ENCODE assay signal across 18 mouse cellular contexts in genomic region chr6:111060004-111060403, GRCm38 (mm10).
"Had no signal": no experiment of that assay in that cellular context is flagged by ENCODE, and none has a peak within 500 bp of the region (broad histone marks: within the 10 kb centered on the region; RNA-seq: fewer than 3 reads in every experiment).

No protein-coding gene starts in this region.

- H3K4me3 ChIP-seq: midbrain, embryonic 10.5 days; midbrain, embryonic 12.5 days; myocyte; neural tube, embryonic 13.5 days; neural tube, embryonic 15.5 days had no signal

- H3K27ac ChIP-seq: midbrain, embryonic 10.5 days; midbrain, embryonic 12.5 days; neural tube, embryonic 13.5 days; neural tube, embryonic 15.5 days had no signal

- H3K36me3 ChIP-seq: midbrain, embryonic 10.5 days; midbrain, embryonic 12.5 days; neural tube, embryonic 13.5 days; neural tube, embryonic 15.5 days had no signal

- DNase-seq: lung, adult 18-20 months; lung, embryonic 14.5 days; lung, postnatal 10 days; lung, postnatal 4 days; midbrain, embryonic 14.5 days; retina, postnatal 1 day; right cerebral cortex, adult 18-20 months; right cerebral cortex, postnatal 25 days; right cerebral cortex, postnatal 4 days; spleen, adult 18-20 months; thymus, adult 18-20 months; thymus, postnatal 14 days; thymus, postnatal 36 days had no signal

- H3K4me2 ChIP-seq: lung, embryonic 14.5 days; midbrain, embryonic 12.5 days; neural tube, embryonic 13.5 days; neural tube, embryonic 15.5 days had no signal

- H3K9me3 ChIP-seq: midbrain, embryonic 10.5 days; midbrain, embryonic 12.5 days; neural tube, embryonic 13.5 days; neural tube, embryonic 15.5 days had no signal

- H3K27me3 ChIP-seq: midbrain, embryonic 12.5 days; neural tube, embryonic 13.5 days; neural tube, embryonic 15.5 days had no signal

- H3K9ac ChIP-seq: lung, embryonic 14.5 days; midbrain, embryonic 12.5 days; neural tube, embryonic 13.5 days; neural tube, embryonic 15.5 days had no signal

- H3K4me1 ChIP-seq: midbrain, embryonic 10.5 days; midbrain, embryonic 12.5 days; neural tube, embryonic 13.5 days; neural tube, embryonic 15.5 days had no signal
